ENCODE assay signal across 18 mouse cellular contexts in genomic region chr1:20248169-20248568, GRCm38 (mm10).
DNase-seq lines count a peak whose midpoint lies in the region; ATAC-seq and TF ChIP-seq lines count a peak whose summit lies in the region.
"Had no signal": no experiment of that assay in that cellular context is flagged by ENCODE, and none has a peak within 500 bp of the region (broad histone marks: within the 10 kb centered on the region; RNA-seq: fewer than 3 reads in every experiment).

No protein-coding gene starts in this region.

- H3K4me2 ChIP-seq in intestine, embryonic 14.5 days (ENCODE audit: low read length): no peak overlapping the region
- no peak overlapping the region for H3K4me2 ChIP-seq in intestine, postnatal 0 days (replicated peaks; ENCODE audit: low read depth)
- no peak overlapping the region for H3K4me2 ChIP-seq in stomach, embryonic 16.5 days (ENCODE audit: low read depth, low read length)
- no peak overlapping the region for H3K4me2 ChIP-seq in stomach, postnatal 0 days (replicated peaks; ENCODE audit: low read depth)
- H3K4me2 ChIP-seq in limb, embryonic 14.5 days (replicated peaks; ENCODE audit: low read depth, low read length, severe bottlenecking): no peak overlapping the region
- no peak overlapping the region for H3K4me2 ChIP-seq in forebrain, embryonic 12.5 days
- H3K4me2 ChIP-seq: embryonic facial prominence, embryonic 13.5 days had no signal

- no peaks in the 10 kb centered on the region for H3K36me3 ChIP-seq in intestine, embryonic 14.5 days (ENCODE audit: control insufficient read depth, insufficient read depth, low read length)
- H3K36me3 ChIP-seq in intestine, postnatal 0 days (ENCODE audit: control insufficient read depth, insufficient read depth): no peaks in the 10 kb centered on the region
- H3K36me3 ChIP-seq in stomach, embryonic 16.5 days (ENCODE audit: control insufficient read depth, insufficient read depth, low read length): no peaks in the 10 kb centered on the region
- H3K36me3 ChIP-seq in stomach, postnatal 0 days (ENCODE audit: control insufficient read depth, insufficient read depth, low read length): no peaks in the 10 kb centered on the region
- no peaks in the 10 kb centered on the region for H3K36me3 ChIP-seq in limb, embryonic 14.5 days (ENCODE audit: control insufficient read depth, insufficient read depth, low read length)
- no peaks in the 10 kb centered on the region for H3K36me3 ChIP-seq in forebrain, embryonic 12.5 days (replicated peaks)
- H3K36me3 ChIP-seq: embryonic facial prominence, embryonic 13.5 days had no signal

- no peak for TF ChIP-seq POLR2A in limb, embryonic 14.5 days (IDR thresholded peaks at IDR 0.05; ENCODE audit: borderline replicate concordance, extremely low read depth, insufficient read depth, insufficient read length)

- TF ChIP-seq CTCF in intestine, postnatal 0 days (IDR thresholded peaks at IDR 0.05; ENCODE audit: low read depth): no peak
- TF ChIP-seq CTCF in stomach, postnatal 0 days (IDR thresholded peaks at IDR 0.05; ENCODE audit: low read depth): no peak
- no peak for TF ChIP-seq CTCF in left cerebral cortex, adult 2 months (IDR thresholded peaks at IDR 0.05)

- H3K4me1 ChIP-seq in intestine, embryonic 14.5 days (replicated peaks; ENCODE audit: control insufficient read depth, insufficient read depth, low read length): no peaks in the 10 kb centered on the region
- H3K4me1 ChIP-seq in intestine, postnatal 0 days (replicated peaks; ENCODE audit: control insufficient read depth, insufficient read depth, low read length): no peaks in the 10 kb centered on the region
- no peaks in the 10 kb centered on the region for H3K4me1 ChIP-seq in stomach, embryonic 16.5 days (ENCODE audit: control insufficient read depth, insufficient read depth, low read length)
- H3K4me1 ChIP-seq in stomach, postnatal 0 days (replicated peaks; ENCODE audit: control insufficient read depth, insufficient read depth): no peaks in the 10 kb centered on the region
- no peaks in the 10 kb centered on the region for H3K4me1 ChIP-seq in limb, embryonic 14.5 days (ENCODE audit: control insufficient read depth, insufficient read depth, low read length)
- no peaks in the 10 kb centered on the region for H3K4me1 ChIP-seq in forebrain, embryonic 12.5 days
- H3K4me1 ChIP-seq: embryonic facial prominence, embryonic 13.5 days had no signal

- no peak overlapping the region for H3K4me3 ChIP-seq in intestine, embryonic 14.5 days (ENCODE audit: low read depth, low read length)
- H3K4me3 ChIP-seq in intestine, postnatal 0 days (ENCODE audit: low read depth, low read length): no peak overlapping the region
- H3K4me3 ChIP-seq in stomach, embryonic 16.5 days (replicated peaks; ENCODE audit: low read length): no peak overlapping the region
- no peak overlapping the region for H3K4me3 ChIP-seq in stomach, postnatal 0 days (ENCODE audit: low read depth, low read length)
- no peak overlapping the region for H3K4me3 ChIP-seq in limb, embryonic 14.5 days (replicated peaks; ENCODE audit: low read length)
- no peak overlapping the region for H3K4me3 ChIP-seq in left cerebral cortex, adult 2 months
- no peak overlapping the region for H3K4me3 ChIP-seq in forebrain, embryonic 12.5 days (replicated peaks)
- H3K4me3 ChIP-seq: embryonic facial prominence, embryonic 13.5 days had no signal

- no peak for DNase-seq in intestine, embryonic 14.5 days (ENCODE audit: low spot score)
- DNase-seq in stomach, postnatal 0 days (ENCODE audit: low spot score): no peak
- no peak for DNase-seq in limb, embryonic 14.5 days (ENCODE audit: low spot score)
- no peak for DNase-seq in left cerebral cortex, adult 2 months (ENCODE audit: extremely low spot score in 1 of 2, low spot score in 2 of 2)
- DNase-seq: adrenal gland, adult 2 months; adrenal gland, postnatal 10 days; adrenal gland, postnatal 25 days; cerebellum, adult 11-12 months; cerebellum, adult 2 months; cerebellum, adult 9-10 months; cerebellum, postnatal 10 days; cerebellum, postnatal 25 days had no signal

- intact Hi-C loops in left cerebral cortex, adult 2 months (cut with DNase I): no loop called here

- no peak overlapping the region for H3K9ac ChIP-seq in intestine, embryonic 14.5 days (ENCODE audit: low read length)
- H3K9ac ChIP-seq in intestine, postnatal 0 days (ENCODE audit: low read depth, low read length): no peak overlapping the region
- no peak overlapping the region for H3K9ac ChIP-seq in stomach, embryonic 16.5 days (ENCODE audit: low read length)
- no peak overlapping the region for H3K9ac ChIP-seq in stomach, postnatal 0 days (ENCODE audit: low read length)
- no peak overlapping the region for H3K9ac ChIP-seq in limb, embryonic 14.5 days (ENCODE audit: low read depth, low read length, severe bottlenecking)
- no peak overlapping the region for H3K9ac ChIP-seq in forebrain, embryonic 12.5 days
- H3K9ac ChIP-seq: embryonic facial prominence, embryonic 13.5 days had no signal

- TF ChIP-seq EP300 in stomach, postnatal 0 days (optimal IDR thresholded peaks at IDR 0.05): no peak

- H3K9me3 ChIP-seq in intestine, embryonic 14.5 days (ENCODE audit: control insufficient read depth, low read length): no peaks in the 10 kb centered on the region
- H3K9me3 ChIP-seq in intestine, postnatal 0 days (ENCODE audit: control insufficient read depth): no peaks in the 10 kb centered on the region
- no peaks in the 10 kb centered on the region for H3K9me3 ChIP-seq in stomach, embryonic 16.5 days (replicated peaks; ENCODE audit: control insufficient read depth, low read length)
- H3K9me3 ChIP-seq in stomach, postnatal 0 days (ENCODE audit: control insufficient read depth, low read length): no peaks in the 10 kb centered on the region
- no peaks in the 10 kb centered on the region for H3K9me3 ChIP-seq in limb, embryonic 14.5 days (ENCODE audit: control insufficient read depth, low read length)
- no peaks in the 10 kb centered on the region for H3K9me3 ChIP-seq in forebrain, embryonic 12.5 days
- H3K9me3 ChIP-seq: embryonic facial prominence, embryonic 13.5 days had no signal

- peak; percentile 43; the same call in 1 of the 2 replicates for ATAC-seq in intestine, embryonic 14.5 days (replicated peaks; ENCODE audit: low FRiP score, low TSS enrichment, low read depth)
- ATAC-seq in intestine, postnatal 0 days: no peak
- ATAC-seq in stomach, embryonic 16.5 days (ENCODE audit: insufficient read depth, low FRiP score): peak; percentile 53; the same call in 1 of the 2 replicates
- ATAC-seq in stomach, postnatal 0 days (ENCODE audit: low FRiP score, low TSS enrichment): no peak
- peak; percentile 6; the same call in 1 of the 2 replicates for ATAC-seq in limb, embryonic 14.5 days (ENCODE audit: low FRiP score, low read depth)
- ATAC-seq in forebrain, embryonic 12.5 days (ENCODE audit: low FRiP score): no peak
- ATAC-seq: forebrain, embryonic 14.5 days; forebrain, embryonic 16.5 days had no signal

- H3K27me3 ChIP-seq in intestine, embryonic 14.5 days (replicated peaks; ENCODE audit: control insufficient read depth, insufficient read depth, low read length): no peaks in the 10 kb centered on the region
- H3K27me3 ChIP-seq in intestine, postnatal 0 days (replicated peaks; ENCODE audit: control insufficient read depth, insufficient read depth, low read length): no peaks in the 10 kb centered on the region
- no peaks in the 10 kb centered on the region for H3K27me3 ChIP-seq in stomach, embryonic 16.5 days (ENCODE audit: control insufficient read depth, insufficient read depth, low read length)
- H3K27me3 ChIP-seq in stomach, postnatal 0 days (ENCODE audit: control insufficient read depth, insufficient read depth, low read length): no peaks in the 10 kb centered on the region
- H3K27me3 ChIP-seq in limb, embryonic 14.5 days (ENCODE audit: control insufficient read depth, insufficient read depth, low read length): no peaks in the 10 kb centered on the region
- H3K27me3 ChIP-seq in forebrain, embryonic 12.5 days: no peaks in the 10 kb centered on the region
- H3K27me3 ChIP-seq: embryonic facial prominence, embryonic 13.5 days had no signal

- no peak overlapping the region for H3K27ac ChIP-seq in intestine, embryonic 14.5 days (ENCODE audit: low read depth)
- no peak overlapping the region for H3K27ac ChIP-seq in intestine, postnatal 0 days (ENCODE audit: low read depth, low read length)
- no peak overlapping the region for H3K27ac ChIP-seq in stomach, embryonic 16.5 days (ENCODE audit: low read length)
- H3K27ac ChIP-seq in stomach, postnatal 0 days (replicated peaks): no peak overlapping the region
- no peak overlapping the region for H3K27ac ChIP-seq in limb, embryonic 14.5 days (replicated peaks; ENCODE audit: low read depth, low read length)
- H3K27ac ChIP-seq in left cerebral cortex, adult 2 months: no peak overlapping the region
- no peak overlapping the region for H3K27ac ChIP-seq in forebrain, embryonic 12.5 days
- H3K27ac ChIP-seq: embryonic facial prominence, embryonic 13.5 days had no signal

- WGBS in intestine, embryonic 14.5 days: 28% methylated on average over 2 of the region's 2 CpGs
- WGBS in intestine, postnatal 0 days: 45% methylated on average over 2 of the region's 2 CpGs
- WGBS in stomach, embryonic 16.5 days: 44% methylated on average over 2 of the region's 2 CpGs
- WGBS in stomach, postnatal 0 days: 31% methylated on average over 2 of the region's 2 CpGs
- 46% methylated on average over 2 of the region's 2 CpGs for WGBS in limb, embryonic 14.5 days
- WGBS in forebrain, embryonic 12.5 days: 80% methylated on average over 2 of the region's 2 CpGs

Comparison
In these comparisons a context has a peak if more than half of its experiments do, and no peak if none do; other contexts are left out.
1. ATAC-seq: peak in intestine, embryonic 14.5 days (single experiment), stomach, embryonic 16.5 days (single experiment) and limb, embryonic 14.5 days (single experiment); none in intestine, postnatal 0 days (single experiment), stomach, postnatal 0 days (single experiment) and forebrain, embryonic 12.5 days (single experiment).